Mouse (Mus musculus) liver, adult 2 months (tissue): ENCODE data around the gene Thumpd1.

Experiments
- CTCF ChIP-seq: fragments of 200-500 bp; IDR thresholded peaks from 2 replicates; pipeline ENCODE4 v1.5.1; 2011; ENCODE audit warnings: low read depth, low read length, control low read depth
- POLR2A ChIP-seq: fragments of 200-500 bp; IDR thresholded peaks from 2 replicates; pipeline ENCODE4 v1.6.1; 2011; ENCODE audit warnings: low read length, control low read depth; ENCODE audit not compliant: insufficient read depth; ENCODE audit errors: extremely low read depth

DNA sequence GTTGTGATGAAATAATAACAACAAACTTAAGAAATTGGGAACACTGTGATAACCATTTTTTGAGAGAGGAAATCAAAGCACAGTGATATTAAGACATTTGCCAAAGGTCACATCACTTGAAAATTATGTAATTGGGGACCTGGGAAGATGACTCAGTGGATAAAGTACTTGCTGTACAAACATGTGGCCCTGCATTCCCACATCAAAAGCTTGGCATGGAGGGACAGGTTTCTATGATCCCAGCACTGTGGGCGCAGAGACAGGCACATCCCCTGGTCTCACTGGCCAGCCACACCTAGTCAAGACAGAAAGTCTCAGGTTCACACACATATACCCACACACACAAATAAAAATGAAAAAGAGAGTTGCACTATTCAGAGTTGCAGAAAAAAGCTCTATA, 25.7 kb downstream of the Thumpd1 start:
- no peak for TF ChIP-seq CTCF
- no peak for TF ChIP-seq POLR2A
